ENCODE assay signal across 13 mouse cellular contexts in the genomic region with DNA sequence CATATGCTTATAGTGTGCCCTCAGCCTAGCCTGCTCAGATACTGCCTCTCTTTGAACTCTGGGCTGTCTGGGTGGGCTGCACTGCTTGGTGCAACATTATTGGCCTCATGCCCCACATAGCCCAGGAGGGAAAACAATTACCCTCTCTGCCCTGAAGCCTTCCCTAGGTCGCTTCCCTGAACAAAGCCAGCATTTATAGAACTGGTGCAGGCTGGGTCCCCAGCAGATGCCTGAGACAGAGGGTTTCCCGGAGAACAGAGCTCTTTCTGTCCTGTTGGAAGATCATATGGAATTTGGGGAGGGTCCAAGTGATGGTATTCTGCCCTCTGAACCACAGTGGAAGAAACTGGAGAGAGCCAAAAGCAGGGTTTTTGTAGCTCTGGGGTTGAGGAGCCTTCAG.
A peak's percentile ranks its signal among the peaks of the same experiment; 100 is the strongest.
DNase-seq lines count a peak whose midpoint lies in the region; ATAC-seq and TF ChIP-seq lines count a peak whose summit lies in the region.
"Had no signal": no experiment of that assay in that cellular context is flagged by ENCODE, and none has a peak within 500 bp of the region (broad histone marks: within the 10 kb centered on the region; RNA-seq: fewer than 3 reads in every experiment).

No protein-coding gene starts in this region.

- no peak overlapping the region for H3K4me2 ChIP-seq in neural tube, embryonic 13.5 days
- no peak overlapping the region for H3K4me2 ChIP-seq in neural tube, embryonic 15.5 days
- no peak overlapping the region for H3K4me2 ChIP-seq in stomach, embryonic 16.5 days (ENCODE audit: low read depth, low read length)

- no peak for TF ChIP-seq CTCF in lung, adult 2 months (IDR thresholded peaks at IDR 0.05; ENCODE audit: insufficient read depth, low read length)

- no peak overlapping the region for H3K4me3 ChIP-seq in neural tube, embryonic 13.5 days
- H3K4me3 ChIP-seq in neural tube, embryonic 15.5 days (replicated peaks): no peak overlapping the region
- H3K4me3 ChIP-seq in stomach, embryonic 16.5 days (replicated peaks; ENCODE audit: low read length): no peak overlapping the region
- no peak overlapping the region for H3K4me3 ChIP-seq in lung, adult 2 months (replicated peaks; ENCODE audit: extremely low read depth, low read depth, low read length)

- WGBS in neural tube, embryonic 13.5 days: 21% methylated on average over 2 of the region's 2 CpGs
- WGBS in neural tube, embryonic 15.5 days: 21% methylated on average over 2 of the region's 2 CpGs
- WGBS in stomach, embryonic 16.5 days: 58% methylated on average over 2 of the region's 2 CpGs
- 64% methylated on average over 2 of the region's 2 CpGs for WGBS in lung, adult 2 months

- H3K36me3 ChIP-seq in neural tube, embryonic 13.5 days: no peaks in the 10 kb centered on the region
- H3K36me3 ChIP-seq in neural tube, embryonic 15.5 days: no peaks in the 10 kb centered on the region
- no peaks in the 10 kb centered on the region for H3K36me3 ChIP-seq in stomach, embryonic 16.5 days (ENCODE audit: control insufficient read depth, insufficient read depth, low read length)

- H3K27ac ChIP-seq in neural tube, embryonic 13.5 days (replicated peaks): 0 out of 2 replicates have a peak overlapping the region, but pooled peaks have one; percentile 46
- H3K27ac ChIP-seq in neural tube, embryonic 15.5 days (replicated peaks): no peak overlapping the region
- H3K27ac ChIP-seq in stomach, embryonic 16.5 days (ENCODE audit: low read length): no peak overlapping the region
- H3K27ac ChIP-seq: liver, embryonic 14.5 days had no signal

- H3K9me3 ChIP-seq in neural tube, embryonic 13.5 days: peaks cover 10% of the 10 kb centered on the region
- no peaks in the 10 kb centered on the region for H3K9me3 ChIP-seq in neural tube, embryonic 15.5 days (replicated peaks)
- H3K9me3 ChIP-seq in stomach, embryonic 16.5 days (replicated peaks; ENCODE audit: control insufficient read depth, low read length): peaks cover 13% of the 10 kb centered on the region; the same call in 1 of the 2 replicates

- no peak for ATAC-seq in neural tube, embryonic 13.5 days (ENCODE audit: low read depth)
- ATAC-seq in neural tube, embryonic 15.5 days (ENCODE audit: low FRiP score): no peak
- peak; percentile 35; the same call in 1 of the 2 replicates for ATAC-seq in stomach, embryonic 16.5 days (ENCODE audit: insufficient read depth, low FRiP score)
- ATAC-seq: forebrain, embryonic 16.5 days; intestine, embryonic 16.5 days had no signal

- TF ChIP-seq POLR2A in lung, adult 2 months (IDR thresholded peaks at IDR 0.05; ENCODE audit: borderline replicate concordance, extremely low read depth, low read depth, low read length): no peak

- peak; percentile 74 for DNase-seq in heart, adult 11 months
- DNase-seq in heart, postnatal 4 days: no peak
- peak; percentile 46 for DNase-seq in forelimb bud, embryonic 11.5 days (ENCODE audit: low read depth, low spot score)
- no peak for DNase-seq in lung, adult 2 months
- no peak for DNase-seq in layer of hippocampus, adult 9-11 months
- DNase-seq: adrenal gland, postnatal 14 days; heart, postnatal 10 days had no signal

- peaks cover 10% of the 10 kb centered on the region for H3K4me1 ChIP-seq in neural tube, embryonic 13.5 days (replicated peaks)
- H3K4me1 ChIP-seq in neural tube, embryonic 15.5 days: no peaks in the 10 kb centered on the region
- H3K4me1 ChIP-seq in stomach, embryonic 16.5 days (ENCODE audit: control insufficient read depth, insufficient read depth, low read length): peaks cover 6% of the 10 kb centered on the region; the same call in 1 of the 2 replicates
- H3K4me1 ChIP-seq in lung, adult 2 months (ENCODE audit: control insufficient read depth, insufficient read depth, low read length): no peaks in the 10 kb centered on the region

- no peaks in the 10 kb centered on the region for H3K27me3 ChIP-seq in neural tube, embryonic 13.5 days
- no peaks in the 10 kb centered on the region for H3K27me3 ChIP-seq in neural tube, embryonic 15.5 days (replicated peaks)
- H3K27me3 ChIP-seq in stomach, embryonic 16.5 days (ENCODE audit: control insufficient read depth, insufficient read depth, low read length): no peaks in the 10 kb centered on the region

- no peak overlapping the region for H3K9ac ChIP-seq in neural tube, embryonic 13.5 days
- H3K9ac ChIP-seq in neural tube, embryonic 15.5 days (replicated peaks): no peak overlapping the region
- no peak overlapping the region for H3K9ac ChIP-seq in stomach, embryonic 16.5 days (ENCODE audit: low read length)
- H3K9ac ChIP-seq: liver, embryonic 14.5 days had no signal

Comparison
In these comparisons a context has a peak if more than half of its experiments do, and no peak if none do; other contexts are left out.
1. DNase-seq: peak in heart, adult 11 months (single experiment) and forelimb bud, embryonic 11.5 days (single experiment); none in heart, postnatal 4 days (single experiment), lung, adult 2 months (single experiment) and layer of hippocampus, adult 9-11 months (single experiment).